Mouse (Mus musculus) C2C12 (cell line): ENCODE data around the gene Pcna.

ENCODE experiments used
- CTCF ChIP-seq: IDR thresholded peaks from one replicate; pipeline ENCODE4 v1.5.1; 2011; ENCODE audit not compliant: control insufficient read depth, insufficient read depth, insufficient read length
- FOSL1 ChIP-seq: IDR thresholded peaks from one replicate; pipeline ENCODE4 v1.8.0; 2011; ENCODE audit warnings: mild to moderate bottlenecking, low read length; ENCODE audit not compliant: poor library complexity, insufficient read depth, severe bottlenecking
- MAX ChIP-seq: IDR thresholded peaks from one replicate; pipeline ENCODE4 v1.6.1; 2011; ENCODE audit warnings: mild to moderate bottlenecking, control low read depth

DNA sequence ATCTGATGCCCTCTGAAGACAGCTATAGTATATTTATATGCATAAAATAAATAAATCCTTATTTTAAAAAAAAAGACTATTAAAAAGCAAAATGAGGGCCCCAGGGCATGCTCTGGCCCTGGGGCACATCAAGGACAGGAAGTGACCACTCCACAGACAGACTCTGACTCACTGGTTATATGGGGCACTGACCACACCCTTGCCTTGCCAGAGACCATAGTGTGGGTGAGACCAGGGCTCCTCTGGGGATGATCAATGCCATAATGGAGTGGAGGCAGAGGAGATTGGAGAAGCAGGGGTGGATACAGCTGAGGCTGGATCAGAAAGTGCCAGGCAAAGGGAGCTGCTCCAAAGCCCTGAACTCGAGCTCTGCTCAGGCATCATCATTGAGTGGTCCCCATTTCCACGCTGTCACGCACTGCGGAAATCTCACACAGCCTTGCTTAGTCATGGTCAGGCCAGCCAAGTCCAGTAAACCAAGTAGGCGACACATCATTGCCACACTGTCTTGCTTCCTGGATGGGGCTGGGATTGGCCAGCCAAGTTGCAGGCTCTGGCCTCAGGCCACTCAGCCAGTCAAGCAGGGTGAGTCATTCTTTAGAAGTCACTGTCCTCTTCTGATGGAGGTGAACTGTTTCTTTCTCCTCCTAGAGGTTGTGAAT is 41.0 kb downstream of the Pcna start:
- TF ChIP-seq MAX (peak; percentile 56), CTCF (no peak), FOSL1 (peak; percentile 43)
